Mouse (Mus musculus): ENCODE data around the gene Ift140. TPM values are rescaled to one million over a fixed set of nuclear protein-coding genes. Genes with fewer than 3 reads are reported as not detected.
A peak's percentile ranks its signal among the peaks of the same experiment; 100 is the strongest.
"Not testable (repeated sequence)": the region's sequence is repeated elsewhere in the genome, so short reads cannot be mapped to it uniquely, and the experiment has no call there.

Gene Ift140
- polyA plus RNA-seq, 1 experiment from 2014 or later = 28.1 TPM

DNA sequence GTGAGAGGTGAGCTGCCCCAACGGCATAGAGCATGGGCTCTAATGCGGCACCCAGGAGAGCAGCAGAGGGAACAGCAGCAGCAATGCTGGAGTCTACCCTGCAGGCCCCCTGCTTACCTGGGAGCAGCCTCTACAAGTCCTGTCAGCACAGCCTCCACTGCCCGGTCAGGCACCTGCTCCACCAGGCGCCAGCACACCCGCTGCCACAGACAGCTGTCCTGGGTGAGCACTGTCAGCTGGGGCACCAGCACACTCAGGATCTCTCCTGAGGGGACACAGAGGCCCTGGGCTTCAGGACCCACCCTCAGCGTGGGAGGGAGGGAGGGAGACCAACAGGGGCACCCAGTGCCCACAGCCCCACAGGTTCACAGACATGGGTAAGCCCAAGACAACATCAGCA is 94.7 kb downstream of the Ift140 start:
- Histone ChIP-seq H3K36me3 (replicated peaks) (peaks cover 61% of the 10 kb centered on the region), H3K4me3 (replicated peaks) (no peak overlapping the region), H3K4me2 (no peak overlapping the region), H3K9me3 (no peaks in the 10 kb centered on the region), H3K4me1 (peaks cover 10% of the 10 kb centered on the region), H3K9ac (no peak overlapping the region), H3K27ac (no peak overlapping the region), H3K27me3 (no peaks in the 10 kb centered on the region)
- no peak for ATAC-seq (ENCODE audit: low FRiP score)
- WGBS = 95% methylated on average over 6 of the region's 6 CpGs

GRCm38 (mm10) chr17:25111220-25111619 is 95.3 kb downstream of the Ift140 start:
- Histone ChIP-seq H3K27me3 (no peaks in the 10 kb centered on the region), H3K4me3 (replicated peaks) (no peak overlapping the region), H3K36me3 (replicated peaks) (peaks cover 55% of the 10 kb centered on the region), H3K9ac (no peak overlapping the region), H3K9me3 (no peaks in the 10 kb centered on the region), H3K27ac (no peak overlapping the region), H3K4me2 (no peak overlapping the region), H3K4me1 (peaks cover 12% of the 10 kb centered on the region)
- ATAC-seq (ENCODE audit: low FRiP score) = no peak
- 95% methylated on average over 5 of the region's 5 CpGs for WGBS

- H3K36me3 ChIP-seq (replicated peaks) = peaks cover 48% of the 10 kb centered on the region
- WGBS = 90% methylated on average over 8 of the region's 8 CpGs
- no peak for ATAC-seq (ENCODE audit: low FRiP score)
- H3K4me3 ChIP-seq (replicated peaks) = no peak overlapping the region
- no peak overlapping the region for H3K27ac ChIP-seq
- H3K9ac ChIP-seq = no peak overlapping the region
- no peak overlapping the region for H3K4me2 ChIP-seq
- H3K4me1 ChIP-seq = peaks cover 14% of the 10 kb centered on the region
- H3K27me3 ChIP-seq = no peaks in the 10 kb centered on the region
- H3K9me3 ChIP-seq = no peaks in the 10 kb centered on the region
Observed at GRCm38 (mm10) chr17:25111739-25112422, 96.0 kb downstream of the Ift140 start.

GRCm38 (mm10) chr17:25112423-25112810 is 96.5 kb downstream of the Ift140 start:
- H3K27ac ChIP-seq = no peak overlapping the region
- 87% methylated on average over 3 of the region's 3 CpGs for WGBS
- H3K9me3 ChIP-seq = no peaks in the 10 kb centered on the region
- H3K4me3 ChIP-seq (replicated peaks) = no peak overlapping the region
- no peak for ATAC-seq (ENCODE audit: low FRiP score)
- peaks cover 43% of the 10 kb centered on the region for H3K36me3 ChIP-seq (replicated peaks)
- peaks cover 14% of the 10 kb centered on the region for H3K4me1 ChIP-seq
- H3K4me2 ChIP-seq = no peak overlapping the region
- no peaks in the 10 kb centered on the region for H3K27me3 ChIP-seq
- no peak overlapping the region for H3K9ac ChIP-seq

GRCm38 (mm10) chr17:25114908-25115645 is 99.2 kb downstream of the Ift140 start:
- H3K4me2 ChIP-seq = peak overlapping the region; percentile 97
- H3K4me1 ChIP-seq = peaks cover 14% of the 10 kb centered on the region
- H3K9ac ChIP-seq = peak overlapping the region; percentile 81
- peak overlapping the region; percentile 63 for H3K4me3 ChIP-seq (replicated peaks)
- H3K27me3 ChIP-seq = peaks cover 5% of the 10 kb centered on the region; the same call in 1 of the 2 replicates
- H3K27ac ChIP-seq = peak overlapping the region; percentile 90
- 11% methylated on average over 23 of the region's 23 CpGs for WGBS
- no peaks in the 10 kb centered on the region for H3K9me3 ChIP-seq
- H3K36me3 ChIP-seq (replicated peaks) = peaks cover 17% of the 10 kb centered on the region
- ATAC-seq (ENCODE audit: low FRiP score) = peak; percentile 63

DNA sequence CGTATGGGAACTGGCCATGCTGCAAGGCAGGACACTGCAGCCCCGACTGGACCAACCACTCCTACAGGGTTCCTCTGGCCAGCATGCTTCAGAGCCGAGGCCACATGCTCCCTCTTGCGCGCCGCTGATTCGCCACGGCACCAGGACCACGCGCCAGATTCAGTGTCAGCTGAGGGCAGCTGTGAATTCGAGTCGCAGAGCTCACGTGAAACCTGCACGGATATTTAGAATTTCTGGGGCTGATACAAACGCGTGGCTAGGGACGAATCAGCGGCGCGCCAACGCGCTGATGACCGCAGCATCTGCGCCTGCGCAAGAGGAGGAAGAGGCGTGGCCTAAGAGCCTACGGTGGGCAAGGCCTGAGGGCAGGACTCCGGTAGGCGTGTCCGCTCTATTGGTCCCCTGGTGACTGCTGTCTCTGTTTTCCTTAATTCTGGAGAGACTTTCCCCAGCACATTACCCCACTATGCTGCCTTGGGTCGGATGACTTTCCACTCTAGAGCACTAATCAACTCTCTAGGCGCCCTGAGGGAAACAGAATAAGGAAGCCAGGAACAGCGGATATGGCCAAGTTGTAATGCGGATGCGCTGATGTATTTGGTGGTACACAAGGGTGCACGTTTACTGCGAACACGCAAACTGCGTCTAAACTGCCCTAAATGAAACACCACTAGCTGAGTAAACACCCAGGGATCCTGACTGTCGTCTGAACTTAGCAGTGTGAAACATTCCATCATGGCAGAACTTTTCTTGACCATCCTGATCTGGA is 100.0 kb downstream of the Ift140 start, which contains the start of gene Telo2:
Telo2 (minus strand) TSS at position 304 of the 769 bp plus-strand sequence.
- Histone ChIP-seq H3K27me3 (peaks cover 8% of the 10 kb centered on the region; the same call in 1 of the 2 replicates), H3K9me3 (no peaks in the 10 kb centered on the region), H3K9ac (peak within 1 kb of the TSS; percentile 81), H3K27ac (peak within 1 kb of the TSS; percentile 90), H3K4me1 (peaks cover 14% of the 10 kb centered on the region), H3K36me3 (replicated peaks) (peaks cover 9% of the 10 kb centered on the region), H3K4me2 (peak within 1 kb of the TSS; percentile 97), H3K4me3 (replicated peaks) (peak within 1 kb of the TSS; percentile 63)
- peak; percentile 97 for ATAC-seq (ENCODE audit: low FRiP score)
- 6% methylated on average over 40 of the region's 40 CpGs for WGBS

- Histone ChIP-seq H3K4me3 (replicated peaks) (no peak overlapping the region), H3K9ac (no peak overlapping the region), H3K36me3 (replicated peaks) (0 out of 2 replicates have a peak, but pooled peaks cover 7% of the 10 kb centered on the region), H3K4me2 (no peak overlapping the region), H3K9me3 (no peaks in the 10 kb centered on the region), H3K27ac (no peak overlapping the region), H3K27me3 (peaks cover 11% of the 10 kb centered on the region; the same call in 1 of the 2 replicates), H3K4me1 (peaks cover 14% of the 10 kb centered on the region)
- ATAC-seq (ENCODE audit: low FRiP score) = no peak
- WGBS = 31% methylated on average over 4 of the region's 4 CpGs
Observed at GRCm38 (mm10) chr17:25117263-25117662, 101.4 kb downstream of the Ift140 start.

- 52% methylated on average over 3 of the region's 3 CpGs for WGBS
- H3K36me3 ChIP-seq (replicated peaks) = no peaks in the 10 kb centered on the region
- no peaks in the 10 kb centered on the region for H3K9me3 ChIP-seq
- no peak for ATAC-seq (ENCODE audit: low FRiP score)
- no peak within 1 kb of the TSS for H3K9ac ChIP-seq
- H3K4me3 ChIP-seq (replicated peaks) = no peak within 1 kb of the TSS
- no peak within 1 kb of the TSS for H3K4me2 ChIP-seq
- peaks cover 5% of the 10 kb centered on the region; the same call in 1 of the 2 replicates for H3K4me1 ChIP-seq
- no peak within 1 kb of the TSS for H3K27ac ChIP-seq
- H3K27me3 ChIP-seq = peaks cover 25% of the 10 kb centered on the region
Observed at GRCm38 (mm10) chr17:25120406-25120805, 104.5 kb downstream of the Ift140 start, which contains the start of gene Ptx4. Gene Ptx4, plus strand, starts transcription at chr17:25120760.

DNA sequence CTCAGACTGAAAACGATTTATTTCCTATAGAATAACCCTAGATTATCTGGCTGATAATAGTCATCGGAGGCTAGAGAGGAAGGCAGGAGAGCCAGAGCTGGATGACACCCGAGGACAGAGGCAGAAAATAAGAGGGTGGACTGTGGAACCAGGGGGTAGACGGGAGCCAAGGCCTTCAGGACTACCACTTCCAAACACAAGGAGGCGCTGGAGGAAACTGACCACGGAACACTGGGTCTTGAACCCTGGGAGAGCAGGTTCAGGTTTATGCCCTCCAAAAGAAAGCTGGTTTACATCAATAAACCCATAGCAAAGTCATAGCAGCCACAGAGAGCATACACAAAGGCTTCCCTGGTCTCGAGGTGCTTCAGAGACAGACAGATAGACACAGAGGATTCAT is 108.1 kb downstream of the Ift140 start:
- ATAC-seq (ENCODE audit: low FRiP score) = no peak
- Histone ChIP-seq H3K9me3 (no peaks in the 10 kb centered on the region), H3K27me3 (peaks cover 25% of the 10 kb centered on the region), H3K4me1 (no peaks in the 10 kb centered on the region), H3K4me2 (no peak overlapping the region), H3K4me3 (replicated peaks) (no peak overlapping the region), H3K27ac (no peak overlapping the region), H3K36me3 (replicated peaks) (no peaks in the 10 kb centered on the region), H3K9ac (no peak overlapping the region)
- WGBS = 31% methylated on average over 7 of the region's 7 CpGs

- not testable (repeated sequence) for H3K27ac ChIP-seq; H3K4me2 ChIP-seq; H3K36me3 ChIP-seq (replicated peaks); H3K4me3 ChIP-seq (replicated peaks); H3K9ac ChIP-seq; ATAC-seq (ENCODE audit: low FRiP score); H3K4me1 ChIP-seq; H3K9me3 ChIP-seq
- peaks cover 24% of the 10 kb centered on the region for H3K27me3 ChIP-seq
- 71% methylated on average over 3 of the region's 3 CpGs for WGBS
Observed at GRCm38 (mm10) chr17:25125442-25126060, 109.7 kb downstream of the Ift140 start.

DNA sequence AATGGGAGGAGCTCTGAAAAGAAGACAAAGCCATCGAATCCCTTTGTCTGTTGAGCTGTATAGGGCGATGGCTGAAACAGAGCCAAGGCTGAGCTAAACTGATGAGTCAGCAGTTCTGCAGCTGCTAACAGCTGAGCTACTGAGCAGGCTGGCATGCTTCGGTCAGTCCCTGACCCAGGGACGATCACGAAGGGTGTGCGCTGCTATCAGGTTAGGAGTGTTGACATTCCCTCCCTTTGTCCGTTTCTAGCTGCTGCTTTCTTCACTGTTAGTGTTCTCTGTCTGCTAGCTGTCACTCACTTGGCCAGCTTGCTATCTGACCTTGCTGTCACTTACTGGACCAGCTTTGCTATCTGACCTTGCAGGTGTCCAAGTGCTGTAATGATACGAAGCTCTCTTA is 111.2 kb downstream of the Ift140 start:
- Histone ChIP-seq H3K9me3 (no peaks in the 10 kb centered on the region), H3K4me3 (replicated peaks) (no peak overlapping the region), H3K4me2 (no peak overlapping the region), H3K9ac (no peak overlapping the region), H3K27me3 (peaks cover 19% of the 10 kb centered on the region), H3K36me3 (replicated peaks) (no peaks in the 10 kb centered on the region), H3K27ac (no peak overlapping the region), H3K4me1 (no peaks in the 10 kb centered on the region)
- ATAC-seq (ENCODE audit: low FRiP score) = no peak
- 71% methylated on average over 8 of the region's 8 CpGs for WGBS

- Histone ChIP-seq H3K27me3 (peaks cover 17% of the 10 kb centered on the region), H3K27ac (no peak overlapping the region), H3K9ac (no peak overlapping the region), H3K4me1 (no peaks in the 10 kb centered on the region), H3K9me3 (no peaks in the 10 kb centered on the region), H3K36me3 (replicated peaks) (no peaks in the 10 kb centered on the region), H3K4me2 (no peak overlapping the region), H3K4me3 (replicated peaks) (no peak overlapping the region)
- ATAC-seq (ENCODE audit: low FRiP score) = no peak
- 78% methylated on average over 9 of the region's 9 CpGs for WGBS
Observed at GRCm38 (mm10) chr17:25127681-25128080, 111.8 kb downstream of the Ift140 start.

Data from forebrain, embryonic 12.5 days (tissue).